Mouse (Mus musculus) testis, adult 2 months (tissue): ENCODE results near the gene Tcf7.

Experiments
- CTCF ChIP-seq: fragments of 200-500 bp; IDR thresholded peaks from 2 replicates; pipeline ENCODE4 v1.5.1; 2012; ENCODE audit warnings: low read depth, mild to moderate bottlenecking, inconsistent platforms, low read length, moderate library complexity; ENCODE audit not compliant: control insufficient read depth, insufficient read depth, insufficient replicate concordance
- POLR2A ChIP-seq: fragments of 200-500 bp; IDR thresholded peaks from 2 replicates; pipeline ENCODE4 v1.6.1; 2012; ENCODE audit warnings: low read depth, mild to moderate bottlenecking, inconsistent platforms, low read length, moderate library complexity; ENCODE audit not compliant: control insufficient read depth

- TF ChIP-seq CTCF (no peak), POLR2A (no peak)
Observed at GRCm38 (mm10) chr11:52271765-52272495, 10.9 kb downstream of the Tcf7 start.
